Mouse (Mus musculus) bone marrow, adult 2 months (tissue): ENCODE measurements around the gene Rala.

Experiments
- CTCF ChIP-seq: fragments of 200-500 bp; IDR thresholded peaks from 2 replicates; pipeline ENCODE4 v1.5.1; 2011; ENCODE audit warnings: low read length, control low read depth; ENCODE audit not compliant: control insufficient read depth, insufficient read depth
- POLR2A ChIP-seq: fragments of 200-500 bp; IDR thresholded peaks from 2 replicates; pipeline ENCODE4 v1.6.1; 2011; ENCODE audit warnings: low read depth, mild to moderate bottlenecking, control low read depth, low read length, borderline replicate concordance; ENCODE audit not compliant: control insufficient read depth

GRCm38 (mm10) chr13:17974734-17975133, 30.7 kb upstream of the Rala start:
- TF ChIP-seq CTCF, result no peak
- no peak for TF ChIP-seq POLR2A
